Mouse (Mus musculus): ENCODE data around the gene Klrc1.
"Not testable (repeated sequence)": the region's sequence is repeated elsewhere in the genome, so short reads cannot be mapped to it uniquely, and the experiment has no call there.

Klrc1 gene

DNA sequence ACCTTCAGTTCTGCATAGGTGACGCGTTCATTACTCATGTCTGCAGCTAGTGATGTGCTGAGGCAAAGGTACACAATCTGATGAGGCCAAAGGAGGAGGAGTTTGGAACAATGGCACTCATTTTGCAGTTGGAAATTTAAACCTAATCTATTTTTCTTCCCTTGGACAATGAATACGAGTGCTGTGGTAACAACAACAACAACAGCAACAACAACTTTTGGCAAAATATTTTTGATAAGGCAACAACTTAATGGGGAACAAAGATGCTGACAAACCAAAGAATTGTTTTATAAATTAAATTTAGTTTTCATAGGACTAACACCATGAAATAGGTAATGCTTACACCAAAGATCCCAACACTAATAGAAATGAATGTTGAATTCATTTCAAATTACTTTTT, at the start of gene Klrc1:
Gene Klrc1 (minus strand): TSS at position 101 of the 400 bp plus-strand sequence.
- DNase-seq, result no peak

DNA sequence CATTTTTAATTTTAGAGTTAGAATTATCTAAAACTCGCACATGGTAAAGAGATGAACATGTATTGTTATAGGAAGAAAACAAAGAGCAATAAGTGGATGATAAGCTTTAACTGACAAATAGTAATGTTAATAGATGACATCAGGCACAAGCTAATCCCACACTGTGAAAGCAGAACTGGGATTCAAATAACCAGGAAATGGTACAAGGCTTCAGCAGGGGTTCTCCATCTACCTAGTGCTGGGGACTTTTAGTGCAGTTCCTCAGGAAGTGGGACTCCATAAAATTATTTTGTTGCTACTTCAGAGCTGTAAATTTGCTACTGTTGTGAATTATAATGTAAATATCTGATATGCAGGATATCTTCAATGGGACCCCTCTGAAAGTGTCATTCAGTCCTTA, 48.5 kb upstream of the Klrc1 start:
- DNase-seq, result no peak

DNA sequence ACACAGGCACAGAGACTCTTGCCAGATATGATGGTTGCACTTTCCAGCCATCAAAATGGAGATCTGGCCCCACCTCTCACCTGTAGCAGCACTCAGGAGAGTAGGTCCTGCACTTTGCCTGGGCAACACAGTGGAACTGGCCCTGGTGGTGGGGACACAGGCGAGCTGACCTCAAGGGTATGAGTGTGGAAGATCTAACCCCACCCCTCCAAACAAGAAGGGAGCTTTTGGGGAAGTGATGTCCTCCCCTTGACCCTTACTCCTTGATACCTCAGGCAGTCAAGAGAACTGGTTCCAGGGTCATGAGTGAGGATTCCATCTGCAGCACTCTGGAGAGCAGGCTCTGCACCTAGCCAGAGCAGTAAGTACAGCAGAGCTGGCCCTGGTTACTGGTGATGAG, 42.6 kb upstream of the Klrc1 start:
- DNase-seq, result no peak

DNA sequence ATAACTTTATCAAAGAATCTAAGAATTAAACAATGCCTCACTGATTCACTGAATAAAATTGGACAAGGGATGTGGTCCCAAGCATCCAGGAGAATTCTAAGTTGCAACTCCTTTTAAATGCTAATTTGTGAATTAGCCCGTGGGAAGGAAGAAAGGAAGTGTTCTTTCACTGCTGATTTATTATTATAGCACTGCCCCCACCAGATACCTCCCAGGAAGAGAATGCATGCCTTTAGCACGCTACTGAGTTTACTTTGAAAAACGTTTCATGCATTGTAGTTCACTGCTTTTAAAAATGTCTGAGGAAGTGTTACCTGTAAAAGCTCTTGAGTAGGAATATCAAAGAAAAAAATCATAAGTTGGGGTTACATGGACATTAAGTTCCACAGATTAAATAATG, 41.7 kb upstream of the Klrc1 start:
- DNase-seq, result no peak

DNA sequence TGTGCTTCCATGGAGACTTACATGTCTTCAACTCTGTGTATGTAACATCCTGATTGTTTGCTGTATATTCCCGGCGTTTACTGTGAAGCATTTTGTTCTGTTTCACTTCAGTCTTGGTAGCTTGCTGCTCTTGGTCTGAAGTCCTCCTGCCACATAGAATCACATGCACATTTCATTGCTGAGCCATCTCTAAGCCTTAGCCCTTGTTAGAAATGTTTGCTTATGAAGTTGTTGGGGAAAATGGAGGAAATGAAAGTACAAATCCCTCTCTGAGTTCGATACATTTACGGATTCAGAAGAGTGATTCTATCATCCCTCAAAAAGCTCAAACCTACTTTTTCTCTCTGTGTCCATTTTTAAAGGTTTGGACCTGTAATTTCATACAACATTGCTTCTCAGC, 38.3 kb upstream of the Klrc1 start, which contains the start of gene Klri1:
Gene Klri1 (minus strand): TSS at position 101 of the 400 bp plus-strand sequence.
- no peak for DNase-seq

DNA sequence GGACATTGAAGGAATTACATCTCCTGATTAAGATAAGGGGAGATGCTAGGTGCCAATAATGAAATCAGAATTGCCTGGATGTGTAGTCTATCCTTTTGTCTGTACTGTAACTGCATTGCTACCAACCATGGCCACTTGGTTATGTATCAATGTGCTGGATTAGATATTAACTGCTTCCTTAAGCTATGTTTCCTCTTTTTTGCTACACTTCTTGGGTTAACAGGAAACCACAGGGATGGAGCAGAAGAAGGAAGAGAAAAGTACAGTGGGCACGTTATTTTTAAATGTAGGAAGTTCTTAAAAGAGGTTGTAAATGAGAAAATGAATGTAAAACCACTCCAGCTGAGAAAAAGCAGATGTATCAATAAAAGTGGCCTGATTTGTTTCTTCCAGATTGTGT, 34.8 kb upstream of the Klrc1 start:
- peak; percentile 1 for DNase-seq

DNA sequence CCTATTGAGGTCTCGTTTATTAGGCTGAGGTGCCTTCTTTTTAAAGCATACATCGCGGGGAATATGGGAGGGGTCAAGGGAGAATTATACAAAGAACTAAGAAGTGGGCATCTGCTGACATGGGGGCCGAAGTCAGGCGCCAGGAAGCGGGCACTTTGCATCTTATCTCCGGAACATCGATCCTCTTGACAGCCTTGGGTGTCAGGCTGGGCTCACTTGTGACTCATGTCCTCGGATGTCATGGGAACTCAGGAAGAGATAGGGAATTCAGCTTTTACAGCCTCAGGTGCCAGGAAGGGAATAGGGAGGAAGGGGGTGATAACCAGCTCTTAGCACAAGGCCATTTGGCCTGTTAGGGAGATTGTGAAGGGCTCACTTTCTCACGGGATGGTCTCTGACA, 12.7 kb upstream of the Klrc1 start:
- not testable (repeated sequence) for DNase-seq

DNA sequence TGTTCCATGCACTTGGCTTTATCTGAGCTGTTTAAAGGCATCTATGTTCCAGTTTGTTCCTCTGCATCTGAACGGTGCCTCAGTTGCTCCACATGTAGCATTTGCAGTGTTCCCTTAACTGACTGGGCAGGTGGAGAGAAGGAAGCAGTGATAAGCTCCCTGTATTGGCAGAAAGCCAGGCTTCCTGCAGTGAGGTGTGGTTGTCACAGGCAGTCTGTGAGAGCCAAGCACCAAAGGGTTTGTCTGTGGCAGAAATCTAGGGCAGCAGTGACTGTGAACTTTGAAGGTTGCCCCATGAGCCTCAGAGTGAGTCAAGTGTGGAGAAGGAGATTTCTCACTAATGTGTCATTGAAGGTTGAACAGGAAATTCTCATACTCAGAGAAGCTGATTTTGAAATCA, 1.6 kb upstream of the Klrc1 start:
- DNase-seq, result peak; percentile 1

DNA sequence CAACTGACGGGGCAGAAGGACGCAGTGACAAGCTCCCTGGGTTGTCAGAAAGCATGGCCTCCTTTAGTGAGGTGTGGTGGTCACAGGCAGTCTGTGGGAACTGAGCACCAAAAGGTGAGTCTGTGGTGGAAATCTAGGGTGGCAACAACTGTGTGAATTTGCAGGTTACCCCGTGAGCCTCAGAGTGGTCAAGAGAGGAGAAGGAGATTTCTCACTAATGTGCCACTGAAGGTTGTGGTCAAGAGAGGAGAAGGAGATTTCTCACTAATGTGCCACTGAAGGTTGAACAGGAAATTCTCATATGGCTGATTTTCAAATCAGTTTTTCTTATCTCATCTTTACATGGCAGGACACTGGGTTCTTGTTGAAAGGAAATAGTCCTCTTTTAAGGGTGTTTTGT, 17.5 kb downstream of the Klrc1 start:
- not testable (repeated sequence) for DNase-seq

DNA sequence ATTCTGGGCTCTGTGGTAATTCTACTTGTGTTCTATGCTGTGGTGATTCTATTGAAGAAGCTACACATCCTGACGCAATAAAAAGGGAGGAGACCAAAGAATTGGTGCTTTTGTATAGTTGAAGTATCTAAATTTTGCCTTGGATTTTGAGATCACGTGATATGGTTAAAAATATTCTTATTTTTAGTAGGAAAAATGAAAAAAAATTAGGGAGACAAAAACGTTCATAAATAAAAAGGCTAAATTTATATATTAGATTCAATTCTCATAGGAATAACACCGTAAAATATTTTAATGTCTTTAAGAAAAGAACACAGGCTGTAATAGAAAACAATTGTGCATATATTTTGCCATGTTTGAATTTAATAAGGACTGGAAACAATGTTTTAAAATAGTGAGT, 18.2 kb downstream of the Klrc1 start, which contains the start of gene Klrc2:
Gene Klrc2 (minus strand): TSS at position 101 of the 400 bp plus-strand sequence.
- not testable (repeated sequence) for DNase-seq

DNA sequence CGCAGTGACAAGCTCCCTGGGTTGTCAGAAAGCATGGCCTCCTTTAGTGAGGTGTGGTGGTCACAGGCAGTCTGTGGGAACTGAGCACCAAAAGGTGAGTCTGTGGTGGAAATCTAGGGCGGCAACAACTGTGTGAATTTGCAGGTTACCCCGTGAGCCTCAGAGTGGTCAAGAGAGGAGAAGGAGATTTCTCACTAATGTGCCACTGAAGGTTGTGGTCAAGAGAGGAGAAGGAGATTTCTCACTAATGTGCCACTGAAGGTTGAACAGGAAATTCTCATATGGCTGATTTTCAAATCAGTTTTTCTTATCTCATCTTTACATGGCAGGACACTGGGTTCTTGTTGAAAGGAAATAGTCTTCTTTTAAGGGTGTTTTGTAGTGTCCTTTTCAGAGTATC, 34.7 kb downstream of the Klrc1 start:
- not testable (repeated sequence) for DNase-seq

DNA sequence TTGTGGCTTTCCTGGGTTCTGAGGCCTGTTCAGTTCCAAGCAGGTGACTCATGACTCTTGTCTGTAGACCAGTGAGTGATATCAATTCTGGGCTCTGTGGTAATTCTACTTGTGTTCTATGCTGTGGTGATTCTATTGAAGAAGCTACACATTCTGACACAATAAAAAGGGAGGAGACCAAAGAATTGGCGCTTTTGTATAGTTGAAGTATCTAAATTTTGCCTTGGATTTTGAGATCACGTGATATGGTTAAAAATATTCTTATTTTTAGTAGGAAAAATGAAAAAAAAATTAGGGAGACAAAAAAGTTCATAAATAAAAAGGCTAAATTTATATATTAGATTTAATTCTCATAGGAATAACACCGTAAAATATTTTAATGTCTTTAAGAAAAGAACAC, 35.5 kb downstream of the Klrc1 start, which contains the start of gene Klrc3:
Gene Klrc3 (minus strand): TSS at position 101 of the 400 bp plus-strand sequence.
- not testable (repeated sequence) for DNase-seq

DNA sequence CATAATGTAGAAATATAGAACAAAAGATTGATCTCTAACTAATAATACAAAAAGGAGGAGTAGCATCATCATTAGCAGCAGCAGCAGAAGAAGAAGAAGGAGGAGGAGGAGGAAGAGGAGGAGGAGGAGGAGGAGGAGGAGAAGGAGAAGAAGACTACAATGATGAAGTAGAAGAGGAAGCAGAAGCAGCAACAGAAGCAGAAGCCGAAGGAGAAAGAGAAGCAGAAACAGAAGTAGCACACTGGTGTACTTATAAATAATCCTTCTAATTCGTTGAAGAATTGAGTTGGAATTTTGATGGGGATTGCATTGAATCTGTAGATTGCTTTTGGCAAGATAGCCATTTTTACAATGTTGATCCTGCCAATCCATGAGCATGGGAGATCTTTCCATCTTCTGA, 47.7 kb downstream of the Klrc1 start:
- DNase-seq, result not testable (repeated sequence)

DNA sequence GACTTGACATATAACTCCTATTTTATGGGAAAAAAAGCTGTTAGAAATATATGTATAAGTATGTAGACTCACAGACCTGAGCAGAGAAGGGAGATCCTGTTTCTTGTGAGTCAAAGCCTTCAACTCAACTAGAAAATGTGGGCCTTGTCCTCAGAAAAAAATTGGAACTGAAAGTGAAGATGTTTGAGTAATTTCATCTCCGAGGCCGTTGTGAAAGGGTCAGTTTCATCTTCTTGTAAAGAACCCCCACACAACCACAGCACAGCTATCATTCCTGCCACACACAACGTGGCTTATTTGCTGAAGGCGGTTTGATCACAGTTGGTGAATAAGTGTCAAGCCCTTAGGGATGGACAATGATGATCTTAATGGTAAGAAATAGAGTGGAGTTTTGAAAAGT, 55.0 kb downstream of the Klrc1 start, which contains the start of gene Klrk1:
Gene Klrk1 (minus strand): TSS at position 130 of the 400 bp plus-strand sequence.
- DNase-seq, result no peak

All from kidney, adult 9 months (tissue).